Mouse (Mus musculus) heart, postnatal 0 days (tissue): ENCODE data around the gene F830045P16Rik. TPM values are rescaled to one million over a fixed set of nuclear protein-coding genes. Genes with fewer than 3 reads are reported as not detected.
A peak's percentile ranks its signal among the peaks of the same experiment; 100 is the strongest.

Experiments
- ATAC-seq: fragments of 200-750 bp; cut with Nextera tagmentation; 2 replicates; pipeline ENCODE4 v1.8.0; 2017; ENCODE audit warnings: low read depth, moderate number of reproducible peaks, moderate library complexity; ENCODE audit not compliant: insufficient read depth
- DNase-seq: peaks from one replicate; pipeline ENCODE4 v3.0.0-alpha.2; 2016; ENCODE audit warnings: low spot score
- H3K27ac ChIP-seq: fragments of 300-500 bp; sonication (generic); 2 replicates; pipeline ENCODE4 v1.5.1; 2014; ENCODE audit warnings: low read depth, mild to moderate bottlenecking
- H3K27me3 ChIP-seq: fragments of 300-500 bp; sonication (generic); 2 replicates; pipeline ENCODE4 v1.6.1; 2014; ENCODE audit warnings: low read length, mixed read lengths; ENCODE audit not compliant: control insufficient read depth, insufficient read depth
- H3K36me3 ChIP-seq: fragments of 300-500 bp; sonication (generic); replicated peaks from 2 replicates; pipeline ENCODE4 v1.6.1; 2014; ENCODE audit warnings: low read length, mixed read lengths; ENCODE audit not compliant: control insufficient read depth, insufficient read depth
- H3K4me1 ChIP-seq: fragments of 300-500 bp; sonication (generic); 2 replicates; pipeline ENCODE4 v1.6.1; 2014; ENCODE audit warnings: antibody characterized with exemption; ENCODE audit not compliant: control insufficient read depth, insufficient read depth
- H3K4me2 ChIP-seq: fragments of 300-500 bp; sonication (generic); 2 replicates; pipeline ENCODE4 v1.6.1; 2014; ENCODE audit warnings: low read depth, mild to moderate bottlenecking, low read length, moderate library complexity
- H3K4me3 ChIP-seq: fragments of 300-500 bp; sonication (generic); 2 replicates; pipeline ENCODE4 v1.5.1; 2014; ENCODE audit warnings: low read depth, low read length
- H3K9ac ChIP-seq: fragments of 300-500 bp; sonication (generic); replicated peaks from 2 replicates; pipeline ENCODE4 v1.6.1; 2014; ENCODE audit warnings: low read depth, low read length, mixed read lengths
- H3K9me3 ChIP-seq: fragments of 300-500 bp; sonication (generic); replicated peaks from 2 replicates; pipeline ENCODE4 v1.6.1; 2016; ENCODE audit warnings: low read length; ENCODE audit not compliant: control insufficient read depth
- CTCF ChIP-seq: IDR thresholded peaks from 2 replicates; pipeline ENCODE4 v1.5.1; 2016; ENCODE audit warnings: antibody characterized with exemption, control low read depth, low read depth
- EP300 ChIP-seq: IDR thresholded peaks from 2 replicates; pipeline ENCODE4 v1.6.1; 2016; ENCODE audit warnings: antibody characterized with exemption, low read depth
- WGBS: fragments of 180-500 bp; shearing (Covaris S2); extraction: QIAGEN DNeasy Blood & Tissue Kit; methylation state at CpG from one replicate; pipeline ENCODE4 v1.1.7; 2014; 5-methylcytosine and 5-hydroxymethylcytosine counted together
- polyA plus RNA-seq: library from polyadenylated mRNA; unstranded; fragments of >200 nt; fragmentation: Nextera tagmentation; extraction: Ambion mirVana; gene quantifications from 2 replicates; pipeline ENCODE4 v1.2.1, GENCODE M21; 2015
- total RNA-seq: library from RNA; depleted of rRNA; stranded (reverse); fragments of >200 nt; gene quantifications from 2 replicates; pipeline ENCODE4 v1.2.3, GENCODE M21; 2014; ENCODE audit warnings: low replicate concordance; rRNA removed

The F830045P16Rik gene
- total and polyA plus RNA-seq, 2 experiments from 2014 or later: not detected

- no peak overlapping the region for H3K9ac ChIP-seq
- H3K36me3 ChIP-seq: no peaks in the 10 kb centered on the region
- no peaks in the 10 kb centered on the region for H3K27me3 ChIP-seq
- H3K4me1 ChIP-seq: no peaks in the 10 kb centered on the region
- DNase-seq: no peak
- TF ChIP-seq EP300 (no peak), CTCF (no peak)
- ATAC-seq: no peak
- 73% methylated on average over 3 of the region's 3 CpGs for WGBS
- no peak overlapping the region for H3K4me3 ChIP-seq
- H3K4me2 ChIP-seq: no peak overlapping the region
- H3K9me3 ChIP-seq: peaks cover 6% of the 10 kb centered on the region
- no peak overlapping the region for H3K27ac ChIP-seq
Observed at GRCm38 (mm10) chr2:129419361-129419880, 117.0 kb downstream of the F830045P16Rik start.

DNA sequence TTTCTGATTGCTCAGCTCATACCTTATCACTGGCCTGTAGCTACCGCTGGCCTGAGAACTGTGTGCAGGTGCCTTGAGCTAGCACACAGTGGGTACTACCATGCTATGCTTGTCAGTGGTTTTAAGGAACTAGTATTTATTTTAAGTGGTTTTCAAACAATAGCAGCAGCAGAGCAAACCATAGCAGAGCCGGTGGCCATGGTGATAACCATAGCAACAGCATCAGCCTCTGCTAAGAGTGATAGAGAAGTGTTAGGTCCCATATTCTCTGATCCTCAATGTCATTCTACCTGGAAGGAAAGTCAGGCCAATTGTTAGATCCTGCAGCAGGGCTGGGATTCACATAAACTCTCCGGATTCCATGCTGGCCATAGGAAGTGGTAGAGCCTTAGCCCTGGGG lies 121.8 kb downstream of the F830045P16Rik start:
- no peak for DNase-seq
- no peak overlapping the region for H3K9ac ChIP-seq
- no peaks in the 10 kb centered on the region for H3K27me3 ChIP-seq
- H3K36me3 ChIP-seq: no peaks in the 10 kb centered on the region
- WGBS: 86% methylated on average over 3 of the region's 3 CpGs
- H3K4me2 ChIP-seq: no peak overlapping the region
- no peak overlapping the region for H3K4me3 ChIP-seq
- no peak for TF ChIP-seq EP300
- no peak for TF ChIP-seq CTCF
- H3K4me1 ChIP-seq: no peaks in the 10 kb centered on the region
- ATAC-seq: no peak
- no peak overlapping the region for H3K27ac ChIP-seq
- no peaks in the 10 kb centered on the region for H3K9me3 ChIP-seq

GRCm38 (mm10) chr2:129413488-129413887 lies 122.9 kb downstream of the F830045P16Rik start:
- H3K27ac ChIP-seq: no peak overlapping the region
- no peaks in the 10 kb centered on the region for H3K9me3 ChIP-seq
- H3K27me3 ChIP-seq: no peaks in the 10 kb centered on the region
- no peak overlapping the region for H3K9ac ChIP-seq
- H3K4me2 ChIP-seq: no peak overlapping the region
- no peaks in the 10 kb centered on the region for H3K4me1 ChIP-seq
- no peaks in the 10 kb centered on the region for H3K36me3 ChIP-seq
- ATAC-seq (no peak), DNase-seq (no peak)
- H3K4me3 ChIP-seq: no peak overlapping the region
- TF ChIP-seq CTCF (no peak), EP300 (no peak)
- WGBS: 35% methylated on average over 6 of the region's 6 CpGs

- DNase-seq (no peak), ATAC-seq (no peak)
- no peak overlapping the region for H3K4me2 ChIP-seq
- no peaks in the 10 kb centered on the region for H3K9me3 ChIP-seq
- no peak overlapping the region for H3K4me3 ChIP-seq
- no peaks in the 10 kb centered on the region for H3K4me1 ChIP-seq
- WGBS: 61% methylated on average over 3 of the region's 3 CpGs
- no peak overlapping the region for H3K27ac ChIP-seq
- TF ChIP-seq EP300 (no peak), CTCF (no peak)
- no peak overlapping the region for H3K9ac ChIP-seq
- no peaks in the 10 kb centered on the region for H3K27me3 ChIP-seq
- no peaks in the 10 kb centered on the region for H3K36me3 ChIP-seq
Observed at GRCm38 (mm10) chr2:129411651-129412050, 124.8 kb downstream of the F830045P16Rik start.

GRCm38 (mm10) chr2:129410344-129410743 lies 126.1 kb downstream of the F830045P16Rik start:
- DNase-seq (no peak), ATAC-seq (no peak)
- no peak overlapping the region for H3K27ac ChIP-seq
- no peak overlapping the region for H3K9ac ChIP-seq
- 78% methylated on average over 7 of the region's 7 CpGs for WGBS
- no peaks in the 10 kb centered on the region for H3K4me1 ChIP-seq
- H3K4me2 ChIP-seq: no peak overlapping the region
- no peaks in the 10 kb centered on the region for H3K36me3 ChIP-seq
- TF ChIP-seq EP300 (no peak), CTCF (no peak)
- H3K27me3 ChIP-seq: no peaks in the 10 kb centered on the region
- H3K9me3 ChIP-seq: no peaks in the 10 kb centered on the region
- no peak overlapping the region for H3K4me3 ChIP-seq

DNA sequence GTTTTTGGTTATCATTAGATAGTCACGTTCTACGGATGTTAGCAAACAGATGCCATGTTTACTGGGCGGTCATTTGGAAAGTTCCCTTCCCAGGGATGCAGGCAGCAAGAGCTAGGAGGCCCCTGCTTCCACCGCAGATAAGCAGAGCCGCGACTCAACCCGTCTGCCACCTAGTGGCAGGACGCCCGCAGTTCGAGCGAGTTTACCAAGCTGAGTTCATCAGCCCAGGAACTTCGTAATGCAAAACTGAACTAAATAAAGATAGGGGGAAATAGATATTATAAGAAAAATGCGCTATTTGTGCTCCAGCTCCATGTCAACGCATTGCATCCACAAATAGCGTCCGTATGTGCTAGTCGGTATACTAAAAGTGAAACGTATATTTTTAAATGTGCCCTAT lies 127.9 kb downstream of the F830045P16Rik start:
- Histone ChIP-seq H3K4me2 (no peak overlapping the region), H3K4me1 (no peaks in the 10 kb centered on the region), H3K9ac (no peak overlapping the region), H3K9me3 (no peaks in the 10 kb centered on the region), H3K27me3 (no peaks in the 10 kb centered on the region), H3K4me3 (peak overlapping the region; percentile 15; the same call in 1 of the 2 replicates), H3K27ac (no peak overlapping the region), H3K36me3 (no peaks in the 10 kb centered on the region)
- peak; percentile 61 for DNase-seq
- peak; percentile 82 for TF ChIP-seq CTCF
- no peak for TF ChIP-seq EP300
- ATAC-seq: peak; percentile 63; the same call in 1 of the 2 replicates
- 10% methylated on average over 18 of the region's 18 CpGs for WGBS

Other genes with a start within 250 kb of the F830045P16Rik start
- gene Ckap2l, start 239.4 kb downstream of the F830045P16Rik start, total RNA-seq: 16.2 and 28.9 TPM in 2 replicates
- gene Ckap2l, start 239.4 kb downstream of the F830045P16Rik start, polyA plus RNA-seq: 12.3 and 12.6 TPM in 2 replicates
- 1.4 TPM in 1 of 2 replicates, not detected in the other for gene Il1a, start 226.6 kb downstream of the F830045P16Rik start, total RNA-seq
- 0.12 and 0.30 TPM in 2 replicates for gene Il1a, start 226.6 kb downstream of the F830045P16Rik start, polyA plus RNA-seq
- 0.62 TPM in 1 of 2 replicates, not detected in the other for gene Il1b, start 165.5 kb downstream of the F830045P16Rik start, total RNA-seq
- gene Il1b, start 165.5 kb downstream of the F830045P16Rik start, polyA plus RNA-seq: 0.27 and 0.71 TPM in 2 replicates
- 17.0 and 43.9 TPM in 2 replicates for gene Sirpa, start 56.2 kb upstream of the F830045P16Rik start, total RNA-seq
- gene Sirpa, start 56.2 kb upstream of the F830045P16Rik start, polyA plus RNA-seq: 8.8 and 10.8 TPM in 2 replicates
- gene Pdyn, start 163.2 kb upstream of the F830045P16Rik start, total RNA-seq: 0.81 TPM in 1 of 2 replicates, not detected in the other
- 0.04 TPM in 2 replicates for gene Pdyn, start 163.2 kb upstream of the F830045P16Rik start, polyA plus RNA-seq